Mouse (Mus musculus) midbrain, postnatal 0 days (tissue): Measurements from ENCODE around the gene 4430402I18Rik. TPM values are rescaled to one million over a fixed set of nuclear protein-coding genes. Genes with fewer than 3 reads are reported as not detected.

Experiments
- ATAC-seq: fragments of 200-750 bp; cut with Nextera tagmentation; 2 replicates; pipeline ENCODE4 v1.8.0; 2017; ENCODE audit warnings: moderate number of reproducible peaks, mild to moderate bottlenecking, moderate TSS enrichment, moderate library complexity; ENCODE audit not compliant: low FRiP score
- DNase-seq: peaks from one replicate; pipeline ENCODE4 v3.0.0-alpha.2; 2015; ENCODE audit warnings: low spot score
- H3K27ac ChIP-seq: fragments of 300-500 bp; sonication (generic); 2 replicates; pipeline ENCODE4 v1.5.1; 2014; ENCODE audit warnings: low read depth, mild to moderate bottlenecking, low read length, mixed read lengths
- H3K27me3 ChIP-seq: fragments of 300-500 bp; sonication (generic); 2 replicates; pipeline ENCODE4 v1.6.1; 2014; ENCODE audit warnings: low read length, control low read depth, mixed read lengths; ENCODE audit not compliant: insufficient read depth
- H3K36me3 ChIP-seq: fragments of 300-500 bp; sonication (generic); 2 replicates; pipeline ENCODE4 v1.6.1; 2014; ENCODE audit warnings: low read length, control low read depth, mixed read lengths; ENCODE audit not compliant: insufficient read depth
- H3K4me1 ChIP-seq: fragments of 300-500 bp; sonication (generic); 2 replicates; pipeline ENCODE4 v1.6.1; 2014; ENCODE audit warnings: mild to moderate bottlenecking, control low read depth, antibody characterized with exemption, low read length, mixed read lengths; ENCODE audit not compliant: insufficient read depth
- H3K4me2 ChIP-seq: fragments of 300-500 bp; sonication (generic); 2 replicates; pipeline ENCODE4 v1.6.1; 2014; ENCODE audit warnings: low read depth, mild to moderate bottlenecking, low read length, mixed read lengths; ENCODE audit not compliant: poor library complexity, severe bottlenecking
- H3K4me3 ChIP-seq: fragments of 300-500 bp; sonication (generic); 2 replicates; pipeline ENCODE4 v1.5.1; 2014; ENCODE audit warnings: low read depth, mild to moderate bottlenecking, low read length, moderate library complexity
- H3K9ac ChIP-seq: fragments of 300-500 bp; sonication (generic); replicated peaks from 2 replicates; pipeline ENCODE4 v1.6.1; 2014; ENCODE audit warnings: mild to moderate bottlenecking, low read length, moderate library complexity, mixed read lengths; ENCODE audit not compliant: poor library complexity, severe bottlenecking
- H3K9me3 ChIP-seq: fragments of 300-500 bp; sonication (generic); 2 replicates; pipeline ENCODE4 v1.6.1; 2016; ENCODE audit warnings: low read length, control low read depth
- CTCF ChIP-seq: IDR thresholded peaks from 2 replicates; pipeline ENCODE4 v1.5.1; 2016; ENCODE audit warnings: antibody characterized with exemption, mild to moderate bottlenecking
- WGBS: fragments of 180-500 bp; shearing (Covaris S2); extraction: QIAGEN DNeasy Blood & Tissue Kit; methylation state at CpG from one replicate; pipeline ENCODE4 v1.1.7; 2014; 5-methylcytosine and 5-hydroxymethylcytosine counted together
- polyA plus RNA-seq: library from polyadenylated mRNA; unstranded; fragments of >200 nt; fragmentation: Nextera tagmentation; extraction: Ambion mirVana; gene quantifications from 2 replicates; pipeline ENCODE4 v1.2.1, GENCODE M21; 2015
- total RNA-seq: library from RNA; depleted of rRNA; stranded (reverse); fragments of >200 nt; gene quantifications from 2 replicates; pipeline ENCODE4 v1.2.3, GENCODE M21; 2014

The 4430402I18Rik gene
- total and polyA plus RNA-seq, 2 experiments from 2014 or later, result 2.1 to 2.3 TPM

DNA sequence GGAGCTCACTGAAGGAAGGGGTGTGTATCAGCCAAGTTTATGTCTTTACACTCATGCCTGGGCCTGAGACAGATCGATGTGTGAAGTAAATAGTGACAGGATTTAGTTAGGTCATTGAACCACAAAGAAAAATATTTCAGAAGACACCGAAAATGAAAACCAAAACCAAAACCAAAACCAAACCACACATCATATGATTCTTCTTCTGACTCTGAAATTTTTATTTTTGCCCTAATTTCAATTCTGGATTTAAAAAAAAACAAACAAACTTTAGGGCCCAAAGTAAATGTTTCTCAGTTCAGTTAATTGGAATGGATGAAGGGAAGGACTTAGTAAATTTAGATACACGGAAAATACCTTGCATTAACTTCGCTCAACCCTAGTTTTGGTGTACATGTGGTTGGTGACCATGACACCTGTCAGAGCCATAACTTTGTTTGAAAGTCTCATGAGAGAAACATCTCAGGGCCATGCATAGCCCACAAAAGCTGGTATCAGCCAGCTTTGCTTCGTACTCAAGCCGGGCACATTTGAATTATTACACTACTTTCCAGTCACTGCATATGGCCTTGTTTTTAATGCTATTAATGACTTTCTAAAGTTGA lies 98.2 kb downstream of the 4430402I18Rik start:
- no peak overlapping the region for H3K9ac ChIP-seq
- no peaks in the 10 kb centered on the region for H3K36me3 ChIP-seq
- no peaks in the 10 kb centered on the region for H3K9me3 ChIP-seq
- H3K4me2 ChIP-seq, result no peak overlapping the region
- 92% methylated on average over 6 of the region's 6 CpGs for WGBS
- no peaks in the 10 kb centered on the region for H3K27me3 ChIP-seq
- H3K4me3 ChIP-seq, result no peak overlapping the region
- no peak for DNase-seq
- ATAC-seq, result no peak
- H3K4me1 ChIP-seq, result no peaks in the 10 kb centered on the region
- no peak for TF ChIP-seq CTCF
- no peak overlapping the region for H3K27ac ChIP-seq

DNA sequence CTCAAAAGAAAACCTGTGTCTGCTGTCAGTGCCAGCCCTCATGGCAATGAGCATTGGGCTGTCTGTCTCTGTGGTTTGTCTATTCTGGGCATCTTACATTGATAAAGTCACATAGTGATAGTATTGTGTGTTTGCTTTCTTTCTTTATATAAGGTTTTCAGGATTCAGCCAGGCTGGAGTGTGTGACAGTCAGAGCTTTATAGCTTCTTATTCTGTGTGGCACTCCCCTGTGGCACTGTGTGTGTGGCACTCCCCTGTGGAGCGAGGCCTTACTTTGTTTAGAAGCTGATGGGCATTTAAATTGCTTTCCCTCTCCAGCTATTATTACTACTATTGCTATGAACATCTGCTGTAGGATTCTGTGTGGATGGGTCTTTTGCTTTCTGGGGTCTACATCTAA lies 102.1 kb downstream of the 4430402I18Rik start:
- Histone ChIP-seq H3K4me3 (no peak overlapping the region), H3K4me2 (no peak overlapping the region), H3K27ac (no peak overlapping the region), H3K4me1 (no peaks in the 10 kb centered on the region), H3K27me3 (no peaks in the 10 kb centered on the region), H3K9ac (no peak overlapping the region), H3K36me3 (no peaks in the 10 kb centered on the region), H3K9me3 (no peaks in the 10 kb centered on the region)
- DNase-seq, result no peak
- TF ChIP-seq CTCF, result no peak
- WGBS, result 59% methylated on average over 1 of the region's 1 CpGs
- no peak for ATAC-seq

DNA sequence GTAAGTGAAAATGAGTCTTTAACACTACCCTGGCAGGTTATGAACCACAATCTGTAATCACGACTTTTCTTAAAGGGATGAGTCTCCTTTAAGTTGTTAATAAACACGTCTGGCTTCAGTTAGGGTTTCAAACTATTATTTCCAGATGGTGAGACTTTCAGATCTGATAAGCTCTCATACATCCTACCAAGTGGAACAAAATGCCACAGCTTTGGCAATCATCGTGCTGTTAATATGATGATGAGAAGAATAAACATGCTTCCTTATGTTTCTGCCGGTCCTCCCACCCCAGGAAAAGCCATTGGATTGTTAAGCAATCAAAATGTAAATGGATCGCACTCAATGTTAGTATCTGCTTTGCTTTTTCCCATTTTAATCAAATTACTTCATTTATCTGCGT lies 102.6 kb downstream of the 4430402I18Rik start:
- ATAC-seq (no peak), DNase-seq (peak; percentile 38)
- H3K4me3 ChIP-seq, result no peak overlapping the region
- no peak for TF ChIP-seq CTCF
- no peak overlapping the region for H3K27ac ChIP-seq
- WGBS, result 74% methylated on average over 6 of the region's 6 CpGs
- no peaks in the 10 kb centered on the region for H3K9me3 ChIP-seq
- no peak overlapping the region for H3K9ac ChIP-seq
- H3K36me3 ChIP-seq, result no peaks in the 10 kb centered on the region
- H3K27me3 ChIP-seq, result no peaks in the 10 kb centered on the region
- H3K4me2 ChIP-seq, result no peak overlapping the region
- H3K4me1 ChIP-seq, result no peaks in the 10 kb centered on the region

DNA sequence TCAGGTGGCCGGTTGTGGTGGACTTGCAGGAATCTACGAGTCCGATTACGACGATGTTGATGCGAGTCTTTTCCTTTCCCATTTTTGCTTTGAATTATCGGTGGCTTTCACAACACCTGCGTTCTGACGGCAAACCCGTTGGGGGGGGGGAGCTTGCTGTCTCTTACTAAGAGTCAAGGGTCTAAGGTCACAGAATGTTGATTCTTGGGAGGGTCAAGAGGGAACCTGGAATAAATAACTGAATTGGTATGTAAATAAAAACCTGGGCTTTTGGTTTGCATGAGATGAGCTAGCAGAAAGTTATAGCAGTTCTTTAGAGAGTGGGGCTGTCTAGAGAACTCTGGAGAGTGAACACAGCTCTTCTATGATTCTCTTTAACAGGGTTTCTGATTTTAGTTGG lies 104.0 kb downstream of the 4430402I18Rik start:
- Histone ChIP-seq H3K9me3 (no peaks in the 10 kb centered on the region), H3K36me3 (no peaks in the 10 kb centered on the region; the same call in 1 of the 2 replicates), H3K4me3 (no peak overlapping the region), H3K9ac (no peak overlapping the region), H3K27ac (no peak overlapping the region), H3K27me3 (no peaks in the 10 kb centered on the region), H3K4me1 (no peaks in the 10 kb centered on the region), H3K4me2 (no peak overlapping the region)
- 95% methylated on average over 10 of the region's 10 CpGs for WGBS
- no peak for TF ChIP-seq CTCF
- no peak for DNase-seq
- no peak for ATAC-seq

DNA sequence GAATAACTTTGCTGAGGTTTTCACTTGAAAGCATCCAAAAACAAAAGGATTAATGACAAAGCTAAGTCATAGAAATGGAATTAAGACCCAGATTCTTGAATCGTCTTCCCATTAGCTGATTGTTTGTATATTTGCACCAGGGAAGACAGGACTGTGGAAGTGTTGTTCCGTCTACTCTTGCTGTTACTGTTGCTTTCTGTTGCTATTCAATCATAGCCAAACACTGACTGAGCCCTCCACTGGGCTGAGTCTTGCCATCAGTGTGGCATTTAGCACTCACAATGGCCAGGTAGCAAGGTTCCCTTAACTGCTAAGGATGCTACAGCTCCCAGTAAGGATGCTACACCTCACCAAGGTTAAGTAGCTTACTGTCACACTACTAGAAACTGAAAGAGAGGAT lies 107.4 kb downstream of the 4430402I18Rik start:
- no peak for TF ChIP-seq CTCF
- 85% methylated on average over 2 of the region's 2 CpGs for WGBS
- Histone ChIP-seq H3K27me3 (no peaks in the 10 kb centered on the region), H3K9me3 (no peaks in the 10 kb centered on the region), H3K9ac (no peak overlapping the region), H3K4me2 (no peak overlapping the region), H3K36me3 (no peaks in the 10 kb centered on the region; the same call in 1 of the 2 replicates), H3K4me3 (no peak overlapping the region), H3K27ac (no peak overlapping the region), H3K4me1 (no peaks in the 10 kb centered on the region)
- DNase-seq (no peak), ATAC-seq (no peak)

DNA sequence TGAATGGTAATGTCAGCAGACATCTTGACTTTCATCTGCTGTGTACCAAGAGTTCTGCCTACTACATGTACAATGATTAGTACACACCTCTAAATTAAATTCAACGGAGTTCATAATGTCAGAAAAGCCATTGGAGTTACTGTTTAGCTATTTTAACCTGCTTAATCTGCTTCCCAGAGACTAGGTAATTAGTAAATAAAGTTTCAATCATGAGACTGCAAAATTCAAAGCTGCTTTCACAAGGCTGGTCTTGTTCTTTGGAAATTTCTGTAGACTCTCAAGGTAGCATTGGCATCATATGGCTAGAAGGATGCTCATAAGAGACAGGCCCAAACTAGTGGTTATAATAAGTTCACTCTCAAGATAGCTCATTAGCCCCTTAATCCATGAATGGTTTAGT lies 112.8 kb downstream of the 4430402I18Rik start:
- H3K4me3 ChIP-seq, result no peak overlapping the region
- H3K27ac ChIP-seq, result no peak overlapping the region
- no peak for TF ChIP-seq CTCF
- H3K9ac ChIP-seq, result no peak overlapping the region
- no peaks in the 10 kb centered on the region for H3K9me3 ChIP-seq
- DNase-seq (no peak), ATAC-seq (no peak)
- no peaks in the 10 kb centered on the region for H3K4me1 ChIP-seq
- no peaks in the 10 kb centered on the region for H3K27me3 ChIP-seq
- no peak overlapping the region for H3K4me2 ChIP-seq
- 87% methylated on average over 1 of the region's 1 CpGs for WGBS
- no peaks in the 10 kb centered on the region; the same call in 1 of the 2 replicates for H3K36me3 ChIP-seq
